Mouse (Mus musculus) thymus, postnatal 14 days (tissue): ENCODE measurements around the gene Ntn1.

Experiments
- DNase-seq: peaks from one replicate; pipeline ENCODE4 v3.0.0; 2021

Gene Ntn1

DNA sequence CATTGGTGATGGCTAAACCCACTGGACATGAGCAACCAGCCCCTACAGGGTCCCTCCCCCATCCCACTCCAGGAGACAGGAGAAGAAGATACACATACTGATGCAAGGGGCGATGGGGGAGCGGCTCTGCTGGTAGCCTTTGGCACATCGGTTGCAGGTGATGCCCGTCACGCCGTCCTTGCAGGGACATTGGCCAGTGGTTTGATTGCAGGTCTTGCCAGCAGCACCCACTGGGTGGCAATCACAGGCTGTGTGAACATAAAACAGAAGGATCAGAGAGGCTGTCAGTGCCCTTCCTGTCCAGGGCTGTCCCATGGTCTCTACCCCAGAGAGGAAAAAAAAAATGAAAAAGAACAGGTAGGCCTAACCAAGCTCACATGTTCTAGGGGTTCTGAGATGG is 140.2 kb downstream of the Ntn1 start:
- DNase-seq: no peak

DNA sequence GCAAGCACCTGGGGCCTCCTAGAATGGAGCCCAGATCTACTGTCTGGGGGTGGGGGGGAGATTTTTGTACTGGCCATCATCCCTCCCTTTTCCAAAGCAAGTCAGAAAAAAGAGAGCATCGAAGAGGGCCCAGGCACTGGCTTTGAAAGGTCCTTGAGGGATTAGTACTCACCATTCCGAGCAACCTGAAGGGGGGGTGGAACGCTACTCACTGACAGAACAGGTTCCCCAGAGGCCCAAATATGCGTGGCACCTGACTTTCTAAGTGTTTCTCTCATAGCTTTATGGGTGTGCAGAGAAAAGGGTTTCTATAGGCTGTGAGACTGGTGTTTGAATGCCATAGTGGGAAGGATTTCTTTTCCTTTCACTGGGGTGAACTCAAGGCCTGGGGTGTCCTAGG is 142.1 kb downstream of the Ntn1 start:
- DNase-seq: no peak

DNA sequence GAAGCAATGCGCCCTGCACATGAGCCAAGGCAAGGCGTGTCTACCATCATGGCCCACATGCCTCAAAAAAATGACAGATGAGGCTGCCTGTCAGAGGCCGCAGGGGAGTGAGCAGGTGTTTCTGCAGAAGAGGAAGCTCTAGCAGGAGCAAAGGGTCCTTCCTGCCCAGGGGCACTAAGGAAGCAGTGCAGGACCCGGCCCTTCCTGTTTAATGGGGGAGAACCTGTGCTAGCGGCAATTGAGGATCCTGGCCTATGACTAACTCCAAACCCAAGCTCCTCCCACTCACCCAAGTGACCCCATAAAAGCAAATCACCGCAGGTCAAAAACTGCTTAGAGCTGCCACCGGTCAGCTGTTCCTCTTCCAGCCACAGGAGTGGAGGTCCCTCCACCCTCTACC is 147.1 kb downstream of the Ntn1 start:
- DNase-seq: peak; percentile 64

DNA sequence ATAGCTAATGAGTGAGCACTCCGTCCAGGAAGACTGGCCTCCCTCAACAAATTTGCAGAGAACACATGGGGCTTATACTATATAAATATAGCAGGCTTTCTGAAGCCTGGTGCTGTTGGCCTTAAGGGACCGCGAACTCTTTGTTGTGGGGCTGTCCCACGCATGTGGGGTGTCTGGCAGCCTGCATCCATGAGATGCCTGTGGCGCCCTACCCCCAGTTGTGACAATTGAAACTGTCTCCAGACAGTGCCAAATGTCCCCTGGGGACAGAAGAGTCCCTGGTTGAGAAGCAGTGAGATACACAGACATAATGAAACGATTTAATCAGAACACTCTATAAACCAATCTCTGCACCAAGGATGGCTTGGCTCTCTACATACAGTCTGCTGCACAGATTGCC is 150.5 kb downstream of the Ntn1 start:
- DNase-seq: no peak

DNA sequence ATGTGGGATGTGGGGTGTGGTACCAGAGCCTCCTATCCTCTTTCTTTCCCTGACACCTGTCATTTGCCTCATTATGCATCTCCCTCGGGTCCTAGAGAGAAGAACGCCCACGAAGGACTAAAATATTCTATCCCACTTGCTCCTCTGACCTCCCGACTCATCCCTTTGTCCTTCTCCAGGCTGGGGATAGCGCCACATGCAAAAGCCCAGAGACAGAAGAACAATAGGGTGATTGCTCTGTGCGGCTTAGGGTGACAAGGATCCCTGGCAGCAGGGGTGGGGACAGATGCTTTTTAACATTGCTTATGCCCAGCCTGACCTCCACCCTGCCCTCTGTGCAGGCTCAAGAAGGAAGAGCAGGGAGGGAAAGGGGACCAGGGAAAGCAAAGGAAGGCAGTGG is 152.7 kb downstream of the Ntn1 start:
- no peak for DNase-seq

DNA sequence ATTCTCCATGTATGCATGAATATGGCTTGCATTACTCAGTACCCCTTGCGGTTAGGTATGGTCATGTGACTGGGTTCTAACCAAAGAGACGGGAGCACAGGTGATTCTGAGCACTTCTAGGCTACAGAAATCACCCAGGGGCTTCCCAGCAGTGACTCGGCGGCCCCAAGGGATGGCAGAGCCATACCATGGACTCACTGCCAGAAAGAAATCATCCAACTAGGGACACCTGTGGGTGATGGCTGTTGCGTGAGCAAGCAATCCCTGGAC is 155.7 kb downstream of the Ntn1 start:
- no peak for DNase-seq

DNA sequence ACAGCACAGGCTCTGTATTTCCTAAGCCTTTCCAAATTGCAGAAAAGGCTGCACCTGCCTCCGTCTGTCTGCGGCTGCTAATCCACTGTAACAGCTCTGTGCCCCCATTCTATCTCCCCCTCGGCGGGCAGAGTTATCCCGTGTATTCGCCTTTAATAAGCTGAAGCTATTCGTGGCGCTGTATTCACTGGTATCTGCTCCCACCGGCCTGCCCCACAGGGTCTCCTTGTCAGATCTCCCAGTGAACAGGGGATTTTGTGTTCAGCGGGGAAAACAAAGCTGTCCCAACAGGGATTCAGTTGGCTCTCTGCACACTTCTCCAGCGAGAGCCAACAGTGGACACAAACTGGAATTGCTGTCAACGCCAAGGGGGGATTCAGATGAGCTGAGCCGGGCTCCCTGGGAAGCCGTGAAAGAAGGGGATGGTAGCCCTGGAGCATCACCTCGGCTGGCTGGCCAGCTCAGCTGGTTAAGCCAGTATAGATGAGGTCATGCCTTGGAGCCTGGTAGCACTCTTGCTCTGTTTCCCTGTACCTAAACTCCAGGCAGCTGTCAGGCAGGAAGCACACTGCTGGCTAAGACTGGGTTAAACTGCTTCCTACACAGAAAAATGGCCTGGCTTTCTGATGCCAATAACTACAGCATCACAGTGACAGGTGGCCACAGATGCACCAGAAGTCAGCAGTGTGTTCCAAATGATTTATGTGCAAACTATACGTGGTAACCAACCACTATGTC is 156.2 kb downstream of the Ntn1 start:
- no peak for DNase-seq

DNA sequence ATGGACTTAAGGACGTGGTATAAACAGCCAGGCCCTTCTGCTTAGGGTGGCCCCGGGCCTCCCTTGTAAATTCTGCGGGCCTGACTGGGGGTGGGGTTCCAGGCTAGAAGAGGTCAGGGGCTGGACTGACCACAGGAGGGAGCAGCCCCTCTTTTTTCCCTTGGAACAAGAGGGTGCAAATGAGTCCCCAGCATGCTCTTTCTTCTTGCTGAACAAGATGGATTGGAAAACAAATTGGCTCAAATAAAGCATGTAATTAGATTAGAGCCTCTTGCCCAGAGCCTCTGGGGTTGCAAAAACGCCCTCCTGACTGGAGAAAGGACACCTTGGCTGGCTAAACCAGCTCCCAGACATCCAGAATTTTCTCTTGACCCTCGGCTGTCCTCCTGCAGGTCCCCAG is 160.9 kb downstream of the Ntn1 start:
- no peak for DNase-seq

DNA sequence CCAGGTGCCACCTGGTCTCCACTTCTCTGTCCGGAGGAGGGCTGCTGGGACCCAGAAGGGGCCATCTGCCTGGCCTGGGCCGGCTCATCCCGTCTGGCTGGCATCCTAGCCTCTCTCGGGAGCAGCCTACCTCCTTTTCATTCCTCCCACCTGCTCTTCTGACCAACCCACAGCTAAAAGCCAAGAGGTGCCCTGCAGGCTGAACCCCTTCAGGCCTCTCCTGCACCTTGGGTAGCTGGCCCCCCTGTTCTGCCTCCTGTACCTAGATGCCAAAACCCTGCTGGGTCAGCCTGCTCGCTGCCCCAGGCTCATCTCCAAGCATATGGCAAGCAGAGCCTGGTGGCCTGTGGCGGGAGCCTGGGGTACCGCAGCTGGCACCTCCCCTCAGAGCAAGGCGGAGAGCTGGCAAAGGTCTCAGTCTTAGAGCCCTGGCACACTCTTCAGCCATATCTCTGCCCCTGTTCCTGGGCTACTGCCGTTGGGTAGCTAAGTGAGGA is 167.1 kb downstream of the Ntn1 start:
- DNase-seq: no peak

DNA sequence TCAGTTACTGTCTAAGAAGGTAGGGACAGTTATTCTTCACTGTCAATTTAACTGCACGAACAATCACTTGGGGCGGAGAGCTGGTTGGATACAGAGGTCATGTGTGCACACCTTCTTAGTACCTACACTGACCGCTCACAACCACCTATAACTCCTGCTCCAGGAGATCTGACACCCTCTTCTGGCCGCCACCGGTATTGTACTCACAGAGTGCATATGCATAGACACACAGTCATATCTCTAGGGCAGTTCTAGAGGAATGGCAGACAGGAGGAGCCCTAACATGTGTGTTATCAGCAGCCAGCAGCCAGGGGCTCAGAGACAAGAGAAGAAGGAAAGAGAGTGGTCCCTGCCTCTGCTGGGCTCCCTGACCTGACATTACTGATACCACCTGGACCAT is 169.1 kb downstream of the Ntn1 start:
- peak; percentile 42 for DNase-seq

DNA sequence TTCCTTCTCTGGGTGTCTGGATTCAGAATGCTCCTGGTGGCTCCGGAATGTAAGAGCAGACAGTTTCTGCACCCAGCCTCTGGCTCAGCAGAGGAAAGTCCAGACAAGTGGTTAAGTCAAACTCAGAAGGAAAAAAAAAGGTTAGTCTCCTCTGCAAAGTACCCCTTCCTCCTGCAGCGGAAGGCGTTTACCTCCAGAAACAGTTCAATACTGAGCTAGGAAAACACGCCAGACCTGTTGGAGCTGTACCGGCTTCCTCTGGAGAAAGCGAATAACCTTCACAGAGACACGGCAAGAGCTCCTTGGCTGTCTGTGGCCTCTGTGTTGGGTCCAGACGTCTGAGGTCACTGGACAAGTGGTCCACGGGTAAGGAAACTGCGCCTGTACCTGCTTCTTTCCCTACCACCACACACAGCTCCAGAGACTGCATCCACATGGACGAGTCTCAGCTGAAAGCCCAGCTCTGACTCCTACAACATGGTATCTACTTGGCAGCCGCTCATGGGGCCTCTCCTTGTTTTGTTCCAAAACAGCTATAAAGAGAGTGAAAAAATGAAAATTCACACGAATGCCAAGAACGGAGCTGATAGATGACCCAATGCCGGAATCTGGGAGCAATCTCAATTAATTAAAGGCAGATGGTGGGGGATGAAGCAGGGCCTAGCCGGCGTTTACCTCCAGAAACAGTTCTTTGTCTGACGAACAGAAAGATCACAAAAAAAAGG is 171.5 kb downstream of the Ntn1 start:
- DNase-seq: no peak

DNA sequence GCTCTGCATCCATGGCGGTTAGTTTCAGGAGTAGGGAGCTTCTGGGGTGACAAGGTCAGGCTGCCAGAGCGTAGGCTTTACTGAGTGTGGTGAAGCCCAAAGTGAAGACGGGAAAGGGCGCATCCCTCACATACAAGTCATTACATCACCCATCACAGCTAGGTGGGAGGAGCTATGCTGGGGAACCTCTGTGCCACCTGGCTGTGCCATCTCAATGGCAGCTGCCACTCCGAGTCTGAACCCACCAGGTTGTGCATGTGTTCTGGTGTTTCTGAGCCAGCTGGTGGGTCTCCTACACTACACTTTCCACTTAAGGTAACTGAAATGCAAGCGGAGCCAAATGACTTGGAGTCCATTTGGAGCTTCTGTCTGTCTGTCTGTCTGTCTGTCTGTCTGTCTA is 172.8 kb downstream of the Ntn1 start:
- peak; percentile 57 for DNase-seq

DNA sequence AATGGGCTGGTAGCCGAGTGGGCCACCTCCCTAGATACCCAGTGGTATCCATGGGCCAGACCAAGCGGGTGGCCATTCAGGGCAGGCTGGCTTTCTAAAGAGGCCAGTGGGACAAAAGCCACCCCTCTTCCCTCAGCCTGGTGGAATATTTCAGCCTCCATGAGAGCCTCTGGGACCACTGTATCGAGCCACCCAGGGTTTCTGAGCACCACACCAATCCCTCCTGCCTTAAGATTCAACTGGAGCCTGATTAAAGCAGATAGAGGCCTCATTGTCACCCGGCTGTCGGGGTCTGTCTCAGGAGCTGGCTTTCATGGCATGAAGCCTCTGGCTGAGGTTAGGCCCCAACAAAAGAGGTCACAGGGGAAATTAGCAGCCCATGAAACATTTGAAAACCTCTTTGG is 174.0 kb downstream of the Ntn1 start:
- no peak for DNase-seq

DNA sequence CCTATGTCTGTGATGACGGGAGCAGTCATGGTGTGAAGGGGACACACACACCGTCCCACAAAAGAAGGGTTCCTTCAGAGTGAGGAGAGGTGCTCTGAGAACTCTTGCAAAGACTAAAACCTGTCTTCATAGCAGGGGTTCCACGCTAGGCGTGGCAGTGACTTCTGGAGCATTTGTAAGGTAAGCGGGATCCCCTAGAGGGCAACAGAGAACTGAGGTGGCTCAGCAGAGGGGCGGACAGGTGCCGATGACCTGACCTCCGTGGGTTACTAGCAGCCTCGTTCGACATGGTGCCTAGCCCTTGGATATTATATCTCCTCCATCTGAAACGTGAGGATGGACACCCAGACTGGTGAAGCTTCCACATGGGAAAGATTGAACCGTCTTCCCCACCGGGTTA is 177.5 kb downstream of the Ntn1 start:
- peak; percentile 66 for DNase-seq

DNA sequence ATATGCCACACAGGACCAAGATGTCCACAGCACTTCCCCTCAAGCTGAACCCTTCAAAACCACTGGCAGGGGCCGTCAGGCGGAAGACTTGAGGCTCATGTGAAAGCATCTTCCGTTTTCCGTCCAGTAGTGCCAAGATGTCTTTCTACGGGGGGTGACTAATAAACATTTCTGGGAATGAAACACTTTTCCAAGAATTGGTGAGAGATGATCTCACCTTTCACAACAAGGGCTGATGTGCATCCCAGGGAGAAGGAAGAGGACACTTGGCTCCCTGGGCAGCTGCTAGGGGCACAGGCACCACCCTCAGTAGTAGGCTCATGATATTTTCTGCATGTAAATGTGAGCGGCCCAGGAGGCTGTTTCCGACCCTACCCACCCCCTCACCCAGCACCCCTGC is 178.4 kb downstream of the Ntn1 start:
- no peak for DNase-seq

DNA sequence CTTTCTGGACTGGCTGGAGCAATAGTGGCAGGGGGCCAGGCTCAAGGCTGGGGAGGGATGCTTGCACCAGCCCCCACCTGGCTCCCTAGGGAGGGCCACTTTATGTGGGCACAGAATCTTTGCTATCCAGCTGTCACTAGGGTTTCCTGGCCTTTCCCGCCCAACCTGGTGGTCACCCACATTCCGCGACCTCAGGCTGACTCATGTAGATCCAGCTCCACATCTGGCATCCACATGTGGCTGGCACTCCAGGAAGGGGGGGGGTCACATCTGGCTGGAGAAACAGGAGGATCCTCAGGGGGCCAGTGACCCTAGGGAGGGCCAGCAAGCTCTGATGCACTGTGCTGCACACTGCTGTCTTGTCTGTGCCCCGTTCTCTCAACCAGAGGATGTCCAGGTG is 179.9 kb downstream of the Ntn1 start:
- no peak for DNase-seq

DNA sequence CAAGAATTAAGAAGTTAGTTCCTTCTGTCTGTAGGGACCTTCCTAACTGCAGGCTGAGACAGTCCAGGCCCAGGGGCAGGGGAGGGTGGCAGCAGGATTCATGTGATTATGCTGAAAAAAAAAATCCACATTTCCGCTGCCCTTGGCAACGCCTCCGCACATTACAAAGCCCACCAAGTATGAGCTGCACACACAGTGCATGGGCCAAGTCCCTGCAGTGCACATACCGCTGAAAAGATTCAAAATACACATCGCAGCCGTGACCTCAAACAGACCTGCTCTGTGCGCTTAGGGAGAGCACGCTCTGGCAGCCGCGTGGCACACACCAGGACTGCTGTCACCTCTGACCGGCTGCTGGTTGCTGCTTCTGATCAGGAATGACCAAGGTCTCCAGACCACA is 184.6 kb downstream of the Ntn1 start:
- DNase-seq: no peak

DNA sequence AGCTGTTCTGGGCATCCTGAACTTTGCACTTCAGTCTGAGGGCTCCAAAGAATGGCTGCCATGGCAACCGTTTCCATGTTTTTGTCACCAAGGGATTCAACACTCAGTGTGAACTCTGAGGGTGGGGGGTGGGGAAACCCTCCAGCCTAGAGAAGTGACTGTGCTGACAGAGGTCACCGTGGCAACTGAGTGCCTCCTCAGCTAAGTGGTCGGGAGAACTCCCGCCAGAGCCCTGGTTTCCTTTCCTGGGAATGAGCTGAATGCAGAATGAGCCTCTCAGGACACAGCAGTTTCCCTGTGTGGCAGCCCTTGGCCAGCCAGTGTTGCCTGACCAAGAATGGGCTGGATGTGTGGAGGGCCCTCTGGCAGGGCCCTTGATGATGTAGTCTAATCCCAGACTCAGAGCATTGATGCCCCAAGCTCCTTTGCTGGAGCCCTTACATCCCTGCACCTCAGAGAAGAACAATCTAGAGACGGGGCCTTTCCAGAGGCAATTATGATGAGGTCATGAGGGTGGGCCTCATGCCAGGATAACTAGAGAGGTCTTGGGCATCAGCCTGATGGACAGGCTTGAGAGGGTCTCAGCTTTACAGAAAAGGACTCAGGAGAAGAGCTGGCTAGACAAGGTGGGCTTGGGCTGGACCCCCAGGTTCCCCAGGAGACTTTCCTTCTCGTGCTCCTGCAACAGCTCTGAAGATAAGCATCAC is 185.3 kb downstream of the Ntn1 start:
- DNase-seq: no peak

DNA sequence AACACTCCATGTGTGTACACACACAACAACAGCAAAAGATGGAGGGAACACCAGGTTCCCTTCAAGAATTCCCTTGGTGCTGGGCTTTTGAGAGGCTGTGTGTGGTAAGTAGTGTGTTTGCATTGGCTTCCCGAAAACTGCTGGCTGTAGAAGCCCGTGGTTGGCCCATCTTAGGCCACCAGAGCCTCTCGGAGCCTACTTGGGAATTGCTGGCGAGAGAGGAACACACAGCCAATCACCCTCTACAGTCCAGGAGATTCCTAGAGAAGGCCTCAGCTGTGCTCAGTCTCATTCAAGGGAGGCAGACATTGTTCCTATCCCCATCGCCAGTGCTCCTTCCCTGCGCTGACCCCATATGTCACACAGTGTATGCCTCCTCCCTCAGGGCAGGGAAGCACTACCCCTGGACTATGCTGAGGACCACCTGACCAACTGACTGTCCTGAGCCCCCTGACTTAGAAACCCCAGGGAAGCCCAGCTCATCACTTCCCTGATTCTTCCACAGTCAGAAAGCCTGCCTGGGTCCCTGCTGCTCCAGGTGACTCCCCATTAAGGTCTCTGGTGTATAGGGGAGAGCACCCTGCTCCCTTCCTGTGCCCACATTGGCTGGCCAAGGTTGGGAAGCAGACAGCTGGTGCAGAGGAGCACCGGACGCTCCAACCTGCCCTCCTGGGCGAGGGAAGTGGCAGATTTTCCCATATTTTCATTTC is 186.0 kb downstream of the Ntn1 start:
- DNase-seq: no peak

DNA sequence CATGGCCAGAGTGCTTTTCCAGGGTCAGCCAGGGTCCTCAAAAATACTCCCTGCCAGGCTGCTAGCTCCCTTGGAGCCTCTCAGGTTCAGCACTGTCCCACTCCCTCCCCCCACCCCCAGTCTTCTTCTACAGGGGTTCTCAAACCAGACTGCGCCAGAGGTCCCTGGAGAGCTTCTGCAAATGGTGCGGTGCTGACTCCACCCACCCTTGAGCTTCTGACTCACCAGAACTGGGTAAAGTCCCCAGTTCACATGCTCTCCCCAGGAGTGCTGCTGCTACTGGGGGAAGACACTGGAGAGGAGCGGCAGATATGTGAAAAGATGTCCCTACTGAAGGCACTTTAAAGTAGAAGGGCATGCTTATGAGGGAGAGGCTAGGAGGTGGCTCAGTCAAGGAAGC is 186.7 kb downstream of the Ntn1 start:
- peak; percentile 42 for DNase-seq

DNA sequence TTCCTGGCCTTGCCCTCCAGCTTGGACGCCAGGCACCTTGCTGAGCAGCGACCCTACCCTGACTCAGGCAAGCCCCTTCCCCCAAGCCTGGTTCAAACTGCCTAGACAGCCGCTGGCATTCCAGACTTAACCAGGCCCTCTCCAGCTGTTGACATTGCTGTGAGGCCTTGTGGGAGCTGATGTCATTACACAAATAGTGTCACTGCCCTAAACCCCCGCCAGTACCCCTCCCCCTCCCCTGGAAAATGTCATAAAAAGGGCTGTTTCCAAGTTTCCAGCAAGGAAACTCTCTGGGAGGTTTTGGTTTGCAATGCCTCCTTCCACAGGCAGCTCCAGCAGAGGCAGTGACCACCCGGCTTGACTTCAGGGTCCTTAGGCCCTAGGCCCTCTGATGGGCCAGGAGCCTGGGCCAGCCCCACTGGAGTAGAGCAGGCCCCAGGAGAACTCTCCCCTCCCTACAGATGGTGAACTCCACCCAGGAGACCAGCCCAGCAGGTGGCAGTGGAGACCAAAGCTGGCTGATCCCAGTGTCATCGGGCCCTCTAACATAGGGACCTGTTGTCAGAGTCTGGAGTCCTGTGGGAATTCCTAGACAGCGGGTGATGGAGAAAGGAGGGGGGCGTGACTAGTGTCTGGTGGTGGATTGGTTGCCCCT is 188.6 kb downstream of the Ntn1 start:
- peak; percentile 85 for DNase-seq

DNA sequence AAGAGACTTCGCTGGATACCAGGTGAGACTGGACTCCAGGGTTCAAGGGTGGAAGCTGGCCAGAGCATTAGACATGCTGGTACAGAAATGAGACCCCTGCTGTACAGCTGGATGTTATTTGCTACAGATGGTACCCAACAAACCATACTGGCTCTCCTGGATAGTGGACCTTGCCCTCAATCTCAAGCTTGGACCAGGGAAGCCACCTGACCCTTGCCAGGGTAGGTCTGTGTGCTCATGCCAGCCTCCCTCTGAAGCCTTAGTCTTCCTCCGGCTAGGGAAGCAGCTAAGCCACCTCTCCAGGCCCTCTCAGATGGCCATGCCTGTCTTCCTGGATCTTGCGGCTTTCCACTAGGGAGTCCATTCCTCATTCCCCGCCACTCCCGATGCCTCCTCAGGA is 189.9 kb downstream of the Ntn1 start:
- no peak for DNase-seq

DNA sequence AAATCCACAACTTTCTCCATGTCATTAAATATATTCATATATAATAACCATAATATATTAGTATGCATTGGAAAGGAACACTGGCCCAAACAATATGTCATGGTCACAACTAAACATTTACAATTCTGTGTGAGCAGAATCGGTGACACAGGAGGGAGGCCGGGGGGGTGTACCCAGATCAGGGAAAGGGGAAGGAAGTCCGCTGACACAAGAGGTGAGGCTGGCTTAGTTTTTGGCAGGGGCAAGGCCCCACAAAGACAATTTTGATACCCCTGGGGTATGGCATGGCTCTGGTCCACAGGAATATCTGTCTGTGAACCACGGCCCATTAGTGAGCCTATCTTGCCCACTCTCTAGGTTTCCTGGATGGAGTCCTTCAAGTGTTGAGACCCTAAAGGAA is 191.1 kb downstream of the Ntn1 start:
- peak; percentile 56 for DNase-seq
